Mouse (Mus musculus) liver, embryonic 14.5 days (tissue): ENCODE measurements around the gene Rpl6. TPM values are rescaled to one million over a fixed set of nuclear protein-coding genes. Genes with fewer than 3 reads are reported as not detected.
"Not testable (repeated sequence)": the region's sequence is repeated elsewhere in the genome, so short reads cannot be mapped to it uniquely, and the experiment has no call there.

Experiments
- ATAC-seq: fragments of 200-750 bp; cut with Nextera tagmentation; 2 replicates; pipeline ENCODE4 v1.8.0; 2017; ENCODE audit warnings: moderate number of reproducible peaks, mild to moderate bottlenecking, moderate library complexity; ENCODE audit not compliant: insufficient read depth
- DNase-seq, 3 experiments: peaks; one replicate each; pipeline ENCODE4 v3.0.0-alpha.2; 2012 to 2013; ENCODE audit warnings: low read depth in 3 of 3, low spot score in 3 of 3
- H3K27ac ChIP-seq: fragments of 300-500 bp; sonication (generic); 2 replicates; pipeline ENCODE4 v1.5.1; 2014; ENCODE audit warnings: moderate library complexity, mild to moderate bottlenecking, control low read depth, inconsistent platforms
- H3K27me3 ChIP-seq: fragments of 300-500 bp; sonication (generic); 2 replicates; pipeline ENCODE4 v1.6.1; 2014; ENCODE audit warnings: mild to moderate bottlenecking, low read length, moderate library complexity; ENCODE audit not compliant: control insufficient read depth, insufficient read depth
- H3K36me3 ChIP-seq: fragments of 300-500 bp; sonication (generic); replicated peaks from 2 replicates; pipeline ENCODE4 v1.6.1; 2014; ENCODE audit warnings: low read depth; ENCODE audit not compliant: control insufficient read depth, insufficient read depth
- H3K4me1 ChIP-seq, 2 experiments: fragments of 200-500 bp in 1 of 2; fragments of 300-500 bp in 1 of 2; sonication (generic) in 1 of 2; replicated peaks; 2 replicates each; pipeline ENCODE4 v1.6.1; 2012 to 2014; ENCODE audit warnings: antibody characterized with exemption in 1 of 2, inconsistent platforms in 1 of 2, low read length in 1 of 2; ENCODE audit not compliant: control insufficient read depth in 2 of 2, insufficient read depth in 2 of 2
- H3K4me2 ChIP-seq: fragments of 300-500 bp; sonication (generic); 2 replicates; pipeline ENCODE4 v1.6.1; 2014; ENCODE audit warnings: low read depth, mild to moderate bottlenecking, control low read depth, moderate library complexity
- H3K4me3 ChIP-seq, 2 experiments: fragments of 200-500 bp in 1 of 2; fragments of 300-500 bp in 1 of 2; sonication (generic) in 1 of 2; 2 replicates each; pipeline ENCODE4 v1.5.1; 2012 to 2014; ENCODE audit warnings: low read depth in 2 of 2, low read length in 2 of 2, mild to moderate bottlenecking in 2 of 2, control low read depth in 1 of 2, inconsistent platforms in 1 of 2, moderate library complexity in 1 of 2; ENCODE audit not compliant: insufficient read depth in 1 of 2
- H3K9ac ChIP-seq: fragments of 300-500 bp; sonication (generic); replicated peaks from 2 replicates; pipeline ENCODE4 v1.6.1; 2014; ENCODE audit warnings: mild to moderate bottlenecking, control low read depth, moderate library complexity
- H3K9me3 ChIP-seq: fragments of 300-500 bp; sonication (generic); 2 replicates; pipeline ENCODE4 v1.6.1; 2016; ENCODE audit warnings: low read length, mixed read lengths; ENCODE audit not compliant: control insufficient read depth
- CTCF ChIP-seq: IDR thresholded peaks from 2 replicates; pipeline ENCODE4 v1.5.1; 2016; ENCODE audit warnings: antibody characterized with exemption, low read depth, control low read depth
- EP300 ChIP-seq: IDR thresholded peaks from 2 replicates; pipeline ENCODE4 v1.6.1; 2016; ENCODE audit warnings: antibody characterized with exemption, low read depth
- WGBS: fragments of 180-500 bp; shearing (Covaris S2); extraction: QIAGEN DNeasy Blood & Tissue Kit; methylation state at CpG from one replicate; pipeline ENCODE4 v1.1.7; 2014; ENCODE audit not compliant: insufficient replicate concordance; 5-methylcytosine and 5-hydroxymethylcytosine counted together
- polyA plus RNA-seq, 2 experiments: library from polyadenylated mRNA; depleted of rRNA in 1 of 2; stranded (reverse) in 1 of 2; unstranded in 1 of 2; fragments of >200 nt; fragmentation: Nextera tagmentation in 1 of 2; extraction: Ambion mirVana in 1 of 2; gene quantifications; 2 replicates each; pipeline versions ENCODE4 v1.2.1 to v1.2.3; 2012 to 2014

Rpl6 gene
- polyA plus RNA-seq, 2 experiments: 477 to 658 TPM

DNA sequence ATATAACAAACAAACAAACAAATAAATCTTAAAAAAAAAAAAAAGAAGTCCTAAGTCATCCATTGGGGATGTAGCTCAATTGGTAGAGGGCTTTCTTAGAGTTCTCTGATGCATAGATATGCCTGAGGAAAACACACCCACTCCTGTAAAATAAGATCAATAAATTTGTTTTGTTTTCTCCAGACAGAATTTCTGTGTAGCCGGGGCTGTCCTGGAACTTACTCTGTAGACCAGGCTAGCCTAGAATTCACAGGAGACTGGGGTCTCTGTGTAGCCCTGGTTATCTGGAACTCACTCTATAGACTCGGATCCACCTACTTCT, 13.0 kb downstream of the Rpl6 start:
- H3K27ac ChIP-seq: peak overlapping the region; percentile 100
- no peak for TF ChIP-seq CTCF
- TF ChIP-seq EP300: no peak
- peak overlapping the region; percentile 43 for H3K9ac ChIP-seq

GRCm38 (mm10) chr5:121219190-121219589, 14.9 kb downstream of the Rpl6 start:
- 77% methylated on average over 1 of the region's 1 CpGs for WGBS
- H3K27ac ChIP-seq: peak overlapping the region; percentile 80
- no peaks in the 10 kb centered on the region for H3K27me3 ChIP-seq
- no peaks in the 10 kb centered on the region for H3K9me3 ChIP-seq
- no peak for TF ChIP-seq CTCF
- no peak for TF ChIP-seq EP300
- no peak for ATAC-seq
- H3K4me3 ChIP-seq: peak overlapping the region in 1 of 2 experiments; percentile 83; a peak in 2 of 4 replicates
- peak overlapping the region; percentile 59; the same call in 1 of the 2 replicates for H3K9ac ChIP-seq
- peak overlapping the region; percentile 73 for H3K4me2 ChIP-seq
- DNase-seq: no peak
- H3K36me3 ChIP-seq: peaks cover 4% of the 10 kb centered on the region; the same call in 1 of the 2 replicates
- peaks cover 42 to 45% of the 10 kb centered on the region in 2 experiments for H3K4me1 ChIP-seq

More for the DNA sequence above, 13.0 kb downstream of the Rpl6 start:
- H3K36me3 ChIP-seq: peaks cover 6% of the 10 kb centered on the region
- DNase-seq (no peak), ATAC-seq (no peak)
- H3K9me3 ChIP-seq: no peaks in the 10 kb centered on the region
- 78% methylated on average over 2 of the region's 2 CpGs for WGBS
- H3K4me3 ChIP-seq: no peak overlapping the region
- H3K27me3 ChIP-seq: no peaks in the 10 kb centered on the region
- H3K4me2 ChIP-seq: no peak overlapping the region
- peaks cover 37 to 41% of the 10 kb centered on the region in 2 experiments for H3K4me1 ChIP-seq

GRCm38 (mm10) chr5:121219980-121220731, 15.9 kb downstream of the Rpl6 start, which contains the start of gene Hectd4:
Gene Hectd4 (plus strand): TSS chr5:121220219.
- H3K4me2 ChIP-seq: peak within 1 kb of the TSS; percentile 82
- no peaks in the 10 kb centered on the region for H3K9me3 ChIP-seq
- peaks cover 43 to 44% of the 10 kb centered on the region in 2 experiments for H3K4me1 ChIP-seq
- peaks cover 8% of the 10 kb centered on the region; the same call in 1 of the 2 replicates for H3K36me3 ChIP-seq
- TF ChIP-seq EP300 (0 out of 2 replicates have a peak, but pooled peaks have one; percentile 28), CTCF (0 out of 2 replicates have a peak, but pooled peaks have one; percentile 6)
- peak within 1 kb of the TSS; percentile 92 for H3K9ac ChIP-seq
- peak within 1 kb of the TSS; percentile 76 for H3K27ac ChIP-seq
- under 1% methylated on average over 83 of the region's 90 CpGs for WGBS
- no peaks in the 10 kb centered on the region for H3K27me3 ChIP-seq
- ATAC-seq: peak; percentile 36
- peak within 1 kb of the TSS; percentile 83 to 100 for H3K4me3 ChIP-seq
- peak; percentile 92 for DNase-seq

- Histone ChIP-seq H3K27ac (peak overlapping the region; percentile 76), H3K9ac (peak overlapping the region; percentile 92), H3K4me1 (peaks cover 46 to 47% of the 10 kb centered on the region in 2 experiments), H3K27me3 (no peaks in the 10 kb centered on the region), H3K4me2 (peak overlapping the region; percentile 82), H3K36me3 (peaks cover 8% of the 10 kb centered on the region; the same call in 1 of the 2 replicates), H3K9me3 (no peaks in the 10 kb centered on the region), H3K4me3 (peak overlapping the region; percentile 83 to 100)
- under 1% methylated on average over 32 of the region's 38 CpGs for WGBS
- ATAC-seq (peak; percentile 17), DNase-seq (no peak)
- no peak for TF ChIP-seq EP300
- TF ChIP-seq CTCF: no peak
These were observed 16.5 kb downstream of the Rpl6 start for GRCm38 (mm10) chr5:121220732-121221301.

DNA sequence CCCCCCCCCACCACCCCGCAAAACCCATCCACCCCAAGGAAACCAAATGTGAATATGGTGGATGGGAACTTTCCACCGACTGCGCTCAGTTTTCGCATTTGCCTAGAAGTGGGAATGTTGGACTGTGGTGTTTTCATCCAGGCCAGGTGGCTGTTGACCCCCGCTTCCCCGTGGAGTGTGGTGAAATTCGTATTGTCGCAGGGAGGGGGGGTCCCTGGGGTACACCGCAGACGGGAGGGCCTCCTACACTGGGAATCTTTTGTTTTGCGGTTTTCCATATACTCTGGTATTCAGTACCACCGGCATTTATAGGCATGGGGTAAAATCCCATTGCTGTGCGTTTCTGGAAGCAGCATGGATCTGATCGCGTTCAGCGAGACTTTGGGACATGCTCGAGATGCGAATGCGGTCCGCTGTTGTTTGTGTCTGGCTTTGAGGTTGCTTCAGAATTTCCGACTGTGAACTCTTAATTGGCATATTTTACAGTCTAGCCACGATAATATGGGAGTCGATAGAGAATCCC, 17.1 kb downstream of the Rpl6 start:
- peaks cover 11% of the 10 kb centered on the region for H3K36me3 ChIP-seq
- H3K4me1 ChIP-seq: peaks cover 46 to 48% of the 10 kb centered on the region in 2 experiments
- H3K9ac ChIP-seq: peak overlapping the region; percentile 92
- no peak for DNase-seq
- peak overlapping the region; percentile 82 for H3K4me2 ChIP-seq
- no peaks in the 10 kb centered on the region for H3K9me3 ChIP-seq
- peak overlapping the region; percentile 83 to 100 for H3K4me3 ChIP-seq
- WGBS: 16% methylated on average over 23 of the region's 23 CpGs
- H3K27me3 ChIP-seq: no peaks in the 10 kb centered on the region
- H3K27ac ChIP-seq: peak overlapping the region; percentile 76
- TF ChIP-seq CTCF: no peak
- TF ChIP-seq EP300: no peak
- no peak for ATAC-seq

GRCm38 (mm10) chr5:121224020-121224419, 19.7 kb downstream of the Rpl6 start:
- ATAC-seq, DNase-seq: not testable (repeated sequence)
- WGBS: 89% methylated on average over 3 of the region's 4 CpGs

More at GRCm38 (mm10) chr5:121224020-121224419, 19.7 kb downstream of the Rpl6 start:
- H3K4me2 ChIP-seq, H3K9me3 ChIP-seq, H3K9ac ChIP-seq, H3K27ac ChIP-seq, H3K4me3 ChIP-seq, H3K27me3 ChIP-seq: not testable (repeated sequence)
- H3K36me3 ChIP-seq: peaks cover 19% of the 10 kb centered on the region
- peaks cover 48% of the 10 kb centered on the region in 2 experiments for H3K4me1 ChIP-seq
